Mouse (Mus musculus) bone marrow macrophage, adult 2 months (primary cell): Measurements from ENCODE around the gene Scnn1b. TPM values are rescaled to one million over a fixed set of nuclear protein-coding genes. Genes with fewer than 3 reads are reported as not detected.

ENCODE experiments used
- H3K27ac ChIP-seq: 2 replicates; pipeline ENCODE4 v1.5.1; 2012; ENCODE audit warnings: low read depth, low read length; ENCODE audit not compliant: insufficient read depth
- H3K4me1 ChIP-seq: 2 replicates; pipeline ENCODE4 v1.6.1; 2012; ENCODE audit warnings: low read length; ENCODE audit not compliant: control insufficient read depth, insufficient read depth
- H3K4me3 ChIP-seq: 2 replicates; pipeline ENCODE4 v1.5.1; 2012; ENCODE audit warnings: mild to moderate bottlenecking, low read length, moderate library complexity; ENCODE audit not compliant: insufficient read depth
- CTCF ChIP-seq: IDR thresholded peaks from 2 replicates; pipeline ENCODE4 v1.5.1; 2012; ENCODE audit warnings: low read depth, mild to moderate bottlenecking, low read length, moderate library complexity
- POLR2A ChIP-seq: IDR thresholded peaks from 2 replicates; pipeline ENCODE4 v1.6.1; 2012; ENCODE audit warnings: mild to moderate bottlenecking, low read depth, low read length, borderline replicate concordance
- polyA plus RNA-seq: library from polyadenylated mRNA; stranded (reverse); fragments of >200 nt; gene quantifications from 2 replicates; pipeline ENCODE4 v1.2.4, GENCODE M21; 2012; ENCODE audit not compliant: missing spikeins, insufficient read depth, insufficient read length

Gene Scnn1b
- polyA plus RNA-seq, 1 experiment = not detected

GRCm38 (mm10) chr7:121906879-121907278, 42.0 kb downstream of the Scnn1b start:
- no peak overlapping the region for H3K27ac ChIP-seq
- no peak overlapping the region for H3K4me3 ChIP-seq
- TF ChIP-seq POLR2A (no peak), CTCF (no peak)
- H3K4me1 ChIP-seq = no peaks in the 10 kb centered on the region

- Histone ChIP-seq H3K4me3 (no peak overlapping the region), H3K4me1 (no peaks in the 10 kb centered on the region), H3K27ac (no peak overlapping the region)
- TF ChIP-seq CTCF (no peak), POLR2A (no peak)
Observed at GRCm38 (mm10) chr7:121912250-121912649, 47.4 kb downstream of the Scnn1b start.

DNA sequence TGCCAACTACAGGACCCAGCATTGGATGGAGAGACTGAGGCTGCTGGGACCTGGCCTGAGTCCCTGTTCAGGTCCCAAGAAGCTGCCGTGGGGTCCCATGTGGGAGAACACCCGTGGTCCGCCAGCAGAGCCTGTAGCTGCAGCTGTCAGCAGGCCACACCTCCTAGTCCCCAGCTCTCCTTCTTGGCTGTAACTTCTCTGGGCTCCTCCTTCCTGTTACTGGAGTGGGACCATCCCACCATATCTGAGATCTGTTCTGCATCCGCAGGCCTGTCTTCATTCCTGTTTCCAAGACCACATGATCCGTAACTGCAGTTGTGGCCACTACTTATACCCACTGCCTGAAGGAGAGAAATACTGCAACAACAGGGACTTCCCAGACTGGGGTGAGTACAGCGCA, 49.1 kb downstream of the Scnn1b start:
- Histone ChIP-seq H3K4me1 (no peaks in the 10 kb centered on the region), H3K27ac (no peak overlapping the region), H3K4me3 (no peak overlapping the region)
- TF ChIP-seq POLR2A (no peak), CTCF (no peak)

GRCm38 (mm10) chr7:121924361-121924760, 59.5 kb downstream of the Scnn1b start:
- H3K4me3 ChIP-seq = no peak overlapping the region
- no peaks in the 10 kb centered on the region for H3K4me1 ChIP-seq
- no peak overlapping the region for H3K27ac ChIP-seq
- no peak for TF ChIP-seq POLR2A
- no peak for TF ChIP-seq CTCF

- no peaks in the 10 kb centered on the region for H3K4me1 ChIP-seq
- no peak overlapping the region for H3K4me3 ChIP-seq
- no peak for TF ChIP-seq CTCF
- TF ChIP-seq POLR2A = no peak
- no peak overlapping the region for H3K27ac ChIP-seq
Observed at GRCm38 (mm10) chr7:121927882-121928281, 63.0 kb downstream of the Scnn1b start.

- Histone ChIP-seq H3K4me1 (peaks cover 3% of the 10 kb centered on the region; the same call in 1 of the 2 replicates), H3K27ac (no peak overlapping the region), H3K4me3 (no peak overlapping the region)
- TF ChIP-seq CTCF (no peak), POLR2A (no peak)
Observed at GRCm38 (mm10) chr7:121931246-121931645, 66.4 kb downstream of the Scnn1b start.

DNA sequence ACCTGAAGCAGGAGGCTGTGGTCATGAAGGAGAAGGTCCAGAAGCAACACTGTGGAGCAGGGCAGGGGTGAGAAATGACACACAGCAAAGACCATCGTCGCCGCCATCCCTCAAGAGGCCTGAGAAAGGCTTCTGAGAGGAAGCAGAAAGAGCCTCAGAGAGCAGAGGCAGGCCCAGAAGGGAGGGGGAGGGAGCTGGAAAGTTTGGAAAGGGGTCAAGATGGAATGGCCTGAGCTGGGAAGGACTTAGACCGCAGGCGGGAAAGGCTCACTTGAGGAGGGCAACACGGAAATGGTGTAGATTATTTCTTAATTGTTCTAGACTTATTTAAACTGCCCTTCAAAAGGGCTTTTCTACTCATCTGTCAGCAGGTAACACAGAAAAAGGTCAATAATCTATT, 68.8 kb downstream of the Scnn1b start:
- Histone ChIP-seq H3K4me1 (peaks cover 3% of the 10 kb centered on the region; the same call in 1 of the 2 replicates), H3K4me3 (no peak overlapping the region), H3K27ac (no peak overlapping the region)
- TF ChIP-seq POLR2A = no peak
- no peak for TF ChIP-seq CTCF

GRCm38 (mm10) chr7:121934346-121934745, 69.5 kb downstream of the Scnn1b start:
- Histone ChIP-seq H3K27ac (no peak overlapping the region), H3K4me1 (peaks cover 3% of the 10 kb centered on the region; the same call in 1 of the 2 replicates), H3K4me3 (no peak overlapping the region)
- TF ChIP-seq POLR2A = no peak
- no peak for TF ChIP-seq CTCF

GRCm38 (mm10) chr7:121935906-121936794, 71.3 kb downstream of the Scnn1b start:
- Histone ChIP-seq H3K4me3 (no peak overlapping the region), H3K27ac (no peak overlapping the region), H3K4me1 (peaks cover 3% of the 10 kb centered on the region; the same call in 1 of the 2 replicates)
- no peak for TF ChIP-seq CTCF
- TF ChIP-seq POLR2A = no peak
